Mouse (Mus musculus): ENCODE measurements around the gene S100a13.

- TF ChIP-seq CTCF (IDR thresholded peaks at IDR 0.05; ENCODE audit: control insufficient read depth, insufficient read depth, insufficient read length) = no peak
- no peak for TF ChIP-seq MYOG (IDR thresholded peaks at IDR 0.05; ENCODE audit: control insufficient read depth, extremely low read depth, insufficient read length)
Measured at GRCm38 (mm10) chr3:90537905-90538296, 23.7 kb downstream of the S100a13 start.

Measured in C2C12 (cell line).